Mouse (Mus musculus): ENCODE measurements around the gene Mybbp1a.
"Not testable (repeated sequence)": the region's sequence is repeated elsewhere in the genome, so short reads cannot be mapped to it uniquely, and the experiment has no call there.

Gene Mybbp1a

GRCm38 (mm10) chr11:72440597-72440964, 574 bp upstream of the Mybbp1a start:
- not testable (repeated sequence) for DNase-seq (ENCODE audit: low read depth, low spot score)

- peak; percentile 91 for DNase-seq (ENCODE audit: low read depth, low spot score)
Observed at GRCm38 (mm10) chr11:72446311-72447105, 5.4 kb downstream of the Mybbp1a start.

- peak; percentile 77 for DNase-seq (ENCODE audit: low read depth, low spot score)
Observed at GRCm38 (mm10) chr11:72447475-72447874, 6.3 kb downstream of the Mybbp1a start.

- DNase-seq (ENCODE audit: low read depth, low spot score) = no peak
Observed at GRCm38 (mm10) chr11:72452140-72452665, 11.0 kb downstream of the Mybbp1a start.

- no peak for DNase-seq (ENCODE audit: low read depth, low spot score)
Observed at GRCm38 (mm10) chr11:72453105-72453953, 12.2 kb downstream of the Mybbp1a start.

GRCm38 (mm10) chr11:72455694-72456093, 14.5 kb downstream of the Mybbp1a start:
- DNase-seq (ENCODE audit: low read depth, low spot score) = no peak

GRCm38 (mm10) chr11:72457995-72458496, 16.9 kb downstream of the Mybbp1a start:
- no peak for DNase-seq (ENCODE audit: low read depth, low spot score)

- no peak for DNase-seq (ENCODE audit: low read depth, low spot score)
Observed at GRCm38 (mm10) chr11:72458502-72458901, 17.3 kb downstream of the Mybbp1a start.

- no peak for DNase-seq (ENCODE audit: low read depth, low spot score)
Observed at GRCm38 (mm10) chr11:72461500-72461981, 20.4 kb downstream of the Mybbp1a start.

GRCm38 (mm10) chr11:72464821-72465220, 23.7 kb downstream of the Mybbp1a start:
- DNase-seq (ENCODE audit: low read depth, low spot score) = no peak

GRCm38 (mm10) chr11:72465978-72466693, 25.0 kb downstream of the Mybbp1a start:
- no peak for DNase-seq (ENCODE audit: low read depth, low spot score)

- no peak for DNase-seq (ENCODE audit: low read depth, low spot score)
Observed at GRCm38 (mm10) chr11:72466694-72467507, 25.7 kb downstream of the Mybbp1a start.

- no peak for DNase-seq (ENCODE audit: low read depth, low spot score)
Observed at GRCm38 (mm10) chr11:72468525-72468924, 27.4 kb downstream of the Mybbp1a start.

GRCm38 (mm10) chr11:72469217-72469616, 28.1 kb downstream of the Mybbp1a start:
- DNase-seq (ENCODE audit: low read depth, low spot score) = no peak

GRCm38 (mm10) chr11:72470004-72470403, 28.8 kb downstream of the Mybbp1a start:
- DNase-seq (ENCODE audit: low read depth, low spot score) = no peak

GRCm38 (mm10) chr11:72471381-72471780, 30.2 kb downstream of the Mybbp1a start:
- no peak for DNase-seq (ENCODE audit: low read depth, low spot score)

- DNase-seq (ENCODE audit: low read depth, low spot score) = no peak
Observed at GRCm38 (mm10) chr11:72473540-72473939, 32.4 kb downstream of the Mybbp1a start.

- DNase-seq (ENCODE audit: low read depth, low spot score) = no peak
Observed at GRCm38 (mm10) chr11:72474926-72475325, 33.8 kb downstream of the Mybbp1a start.

- DNase-seq (ENCODE audit: low read depth, low spot score) = no peak
Observed at GRCm38 (mm10) chr11:72475408-72475807, 34.3 kb downstream of the Mybbp1a start.

GRCm38 (mm10) chr11:72476074-72476625, 35.0 kb downstream of the Mybbp1a start:
- DNase-seq (ENCODE audit: low read depth, low spot score) = no peak

Data from ES-CJ7 (cell line).